Mouse (Mus musculus): ENCODE measurements around the gene Zg16. TPM values are rescaled to one million over a fixed set of nuclear protein-coding genes. Genes with fewer than 3 reads are reported as not detected.
"Not testable (repeated sequence)": the region's sequence is repeated elsewhere in the genome, so short reads cannot be mapped to it uniquely, and the experiment has no call there.

The Zg16 gene
- not detected in 3 replicates for total RNA-seq (2017)

- not testable (repeated sequence) for ATAC-seq (replicated peaks; ENCODE audit: insufficient number of reproducible peaks, low FRiP score, low TSS enrichment, poor library complexity, severe bottlenecking)
Observed at GRCm38 (mm10) chr7:127087278-127088010, at the start of gene Zg16. TSS of gene Zg16 (minus strand) at chr7:127087328.

GRCm38 (mm10) chr7:127136181-127137071, 49.3 kb upstream of the Zg16 start:
- ATAC-seq (replicated peaks; ENCODE audit: insufficient number of reproducible peaks, low FRiP score, low TSS enrichment, poor library complexity, severe bottlenecking), result peak; percentile 7

- ATAC-seq (replicated peaks; ENCODE audit: insufficient number of reproducible peaks, low FRiP score, low TSS enrichment, poor library complexity, severe bottlenecking), result peak; percentile 63
Observed at GRCm38 (mm10) chr7:127134821-127135447, 47.8 kb upstream of the Zg16 start.

- ATAC-seq (replicated peaks; ENCODE audit: insufficient number of reproducible peaks, low FRiP score, low TSS enrichment, poor library complexity, severe bottlenecking), result no peak
Observed at GRCm38 (mm10) chr7:127133125-127133524, 46.0 kb upstream of the Zg16 start.

- peak; percentile 54 for ATAC-seq (replicated peaks; ENCODE audit: insufficient number of reproducible peaks, low FRiP score, low TSS enrichment, poor library complexity, severe bottlenecking)
Observed at GRCm38 (mm10) chr7:127129638-127130037, 42.5 kb upstream of the Zg16 start.

GRCm38 (mm10) chr7:127121911-127122270, 34.8 kb upstream of the Zg16 start, which contains the start of gene Qprt:
TSS of gene Qprt (minus strand) at chr7:127122226.
- no peak for ATAC-seq (replicated peaks; ENCODE audit: insufficient number of reproducible peaks, low FRiP score, low TSS enrichment, poor library complexity, severe bottlenecking)

- no peak for ATAC-seq (replicated peaks; ENCODE audit: insufficient number of reproducible peaks, low FRiP score, low TSS enrichment, poor library complexity, severe bottlenecking)
Observed at GRCm38 (mm10) chr7:127121061-127121910, 34.2 kb upstream of the Zg16 start.

GRCm38 (mm10) chr7:127118671-127119445, 31.7 kb upstream of the Zg16 start:
- ATAC-seq (replicated peaks; ENCODE audit: insufficient number of reproducible peaks, low FRiP score, low TSS enrichment, poor library complexity, severe bottlenecking), result peak; percentile 63

GRCm38 (mm10) chr7:127117948-127118347, 30.8 kb upstream of the Zg16 start:
- ATAC-seq (replicated peaks; ENCODE audit: insufficient number of reproducible peaks, low FRiP score, low TSS enrichment, poor library complexity, severe bottlenecking), result no peak

- ATAC-seq (replicated peaks; ENCODE audit: insufficient number of reproducible peaks, low FRiP score, low TSS enrichment, poor library complexity, severe bottlenecking), result no peak
Observed at GRCm38 (mm10) chr7:127116331-127116935, 29.3 kb upstream of the Zg16 start.

GRCm38 (mm10) chr7:127114920-127115319, 27.8 kb upstream of the Zg16 start:
- ATAC-seq (replicated peaks; ENCODE audit: insufficient number of reproducible peaks, low FRiP score, low TSS enrichment, poor library complexity, severe bottlenecking), result no peak

- no peak for ATAC-seq (replicated peaks; ENCODE audit: insufficient number of reproducible peaks, low FRiP score, low TSS enrichment, poor library complexity, severe bottlenecking)
Observed at GRCm38 (mm10) chr7:127113614-127114259, 26.6 kb upstream of the Zg16 start.

- peak; percentile 25; the same call in 1 of the 2 replicates for ATAC-seq (replicated peaks; ENCODE audit: insufficient number of reproducible peaks, low FRiP score, low TSS enrichment, poor library complexity, severe bottlenecking)
Observed at GRCm38 (mm10) chr7:127112921-127113597, 25.9 kb upstream of the Zg16 start.

GRCm38 (mm10) chr7:127112251-127112841, 25.2 kb upstream of the Zg16 start:
- ATAC-seq (replicated peaks; ENCODE audit: insufficient number of reproducible peaks, low FRiP score, low TSS enrichment, poor library complexity, severe bottlenecking), result no peak

- ATAC-seq (replicated peaks; ENCODE audit: insufficient number of reproducible peaks, low FRiP score, low TSS enrichment, poor library complexity, severe bottlenecking), result peak; percentile 56; the same call in 1 of the 2 replicates
Observed at GRCm38 (mm10) chr7:127111461-127111860, 24.3 kb upstream of the Zg16 start.
